Mouse (Mus musculus): ENCODE measurements around the gene Ppp1r10. TPM values are rescaled to one million over a fixed set of nuclear protein-coding genes. Genes with fewer than 3 reads are reported as not detected.

Gene Ppp1r10
- total and polyA plus RNA-seq, 3 experiments, result 14.5 to 70.3 (median 31.6) TPM

- Histone ChIP-seq H3K9ac (ENCODE audit: insufficient read depth, low read depth) (no peak overlapping the region), H3K4me2 (ENCODE audit: insufficient read depth, low read depth, poor library complexity, severe bottlenecking) (no peak overlapping the region), H3K4me1 (ENCODE audit: control insufficient read depth in 1 of 2, insufficient read depth in 2 of 2) (peaks cover 4 to 28% of the 10 kb centered on the region in 2 experiments; a peak in 3 of 4 replicates), H3K4me3 (replicated peaks in 1 of 3; ENCODE audit: low read depth in 2 of 3, low read length in 2 of 3, poor library complexity in 1 of 3) (no peak overlapping the region), H3K27me3 (replicated peaks) (no peaks in the 10 kb centered on the region), H3K36me3 (replicated peaks in 1 of 2; ENCODE audit: control insufficient read depth in 1 of 2, insufficient read depth in 1 of 2, low read length in 1 of 2) (peaks cover 28 to 57% of the 10 kb centered on the region in 2 experiments), H3K9me3 (replicated peaks; ENCODE audit: low read length) (no peaks in the 10 kb centered on the region), H3K79me2 (replicated peaks; ENCODE audit: control insufficient read depth, extremely low read depth, insufficient read depth, poor library complexity, severe bottlenecking) (peaks cover 40% of the 10 kb centered on the region), H3K27ac (ENCODE audit: insufficient read depth, low read depth) (no peak overlapping the region)
- TF ChIP-seq KAT2A (IDR thresholded peaks at IDR 0.05; ENCODE audit: insufficient replicate concordance, low read length) (no peak), NELFE (IDR thresholded peaks at IDR 0.05; ENCODE audit: low read depth, low read length) (no peak), PAX5 (IDR thresholded peaks at IDR 0.05; ENCODE audit: low read length) (no peak), MAX (IDR thresholded peaks at IDR 0.05; ENCODE audit: low read length) (no peak), BHLHE40 (IDR thresholded peaks at IDR 0.05; ENCODE audit: low read depth, low read length) (no peak), IRF4 (IDR thresholded peaks at IDR 0.05; ENCODE audit: low read depth, low read length) (no peak), TCF12 (IDR thresholded peaks at IDR 0.05; ENCODE audit: low read depth, low read length) (no peak), MAFK (IDR thresholded peaks at IDR 0.05; ENCODE audit: insufficient replicate concordance, low read length) (no peak)
- in situ Hi-C loops (cut with MboI; ENCODE audit: low pct_ligation_motif_present, low pct_unique_long_range_greater_than_20kb, low sequenced_read_pairs) (no loop called here), dilution Hi-C loops (cut with MboI; ENCODE audit: extremely low pct_ligation_motif_present, extremely low pct_unique_long_range_greater_than_20kb, low sequenced_read_pairs) (no loop called here)
- DNase-seq (ENCODE audit: extremely low read depth), result no peak
Measured at GRCm38 (mm10) chr17:35967621-35968020, 51.4 kb downstream of the Ppp1r10 start.

DNA sequence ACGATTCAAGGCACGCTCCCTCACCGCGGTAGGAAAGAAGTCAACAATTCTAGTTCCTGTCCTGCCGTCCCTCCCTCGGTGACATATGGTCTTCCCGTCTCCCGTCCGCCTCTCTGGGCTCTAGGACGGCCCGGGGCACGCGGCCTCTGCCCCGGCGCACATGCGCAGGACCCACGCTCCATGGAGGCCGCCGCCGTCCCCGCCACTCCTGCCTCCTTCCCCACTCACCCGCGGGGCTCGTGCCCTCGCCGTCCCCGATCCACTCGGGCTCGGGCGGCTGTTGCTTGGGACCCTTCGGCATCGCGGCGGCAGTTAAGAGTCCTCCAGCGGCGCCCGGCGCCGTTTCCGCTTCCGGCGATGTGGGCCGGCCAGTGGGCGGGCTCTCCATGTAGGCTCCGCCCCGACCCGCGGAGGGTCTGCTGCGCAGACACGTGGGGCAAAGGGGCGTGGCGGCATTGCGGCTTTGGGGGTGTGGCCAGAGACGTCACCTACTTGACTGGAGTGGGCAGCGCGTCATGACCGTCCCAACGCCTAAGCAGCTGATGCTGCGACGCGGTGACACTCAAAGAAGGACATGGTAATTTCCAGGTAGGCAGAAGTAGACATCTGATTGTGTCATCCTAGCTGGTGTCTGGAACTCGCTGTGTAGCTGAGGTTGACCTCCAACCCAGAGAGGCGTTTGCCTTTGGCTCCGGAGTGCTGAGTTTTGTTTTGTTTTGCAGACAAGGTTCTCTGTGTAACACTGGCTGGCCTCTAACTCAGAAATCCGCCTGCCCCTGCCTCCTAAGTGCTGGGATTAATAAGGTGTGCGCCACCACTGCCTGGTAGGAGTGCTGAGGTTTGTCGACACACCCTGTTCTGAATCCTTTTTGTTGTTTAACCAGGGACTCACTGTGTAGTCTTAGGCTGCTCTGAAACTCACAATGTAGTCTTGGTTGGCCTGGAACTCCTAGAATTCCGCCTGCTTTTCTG is 53.5 kb downstream of the Ppp1r10 start, which contains the start of gene Abcf1:
Gene Abcf1, minus strand, starts transcription at position 344 of the 972 bp plus-strand sequence.
- H3K9ac ChIP-seq (ENCODE audit: insufficient read depth, low read depth), result peak within 1 kb of the TSS; percentile 54
- peaks cover 4 to 28% of the 10 kb centered on the region in 2 experiments; a peak in 3 of 4 replicates for H3K4me1 ChIP-seq (ENCODE audit: control insufficient read depth in 1 of 2, insufficient read depth in 2 of 2)
- dilution Hi-C loops (cut with MboI; ENCODE audit: extremely low pct_ligation_motif_present, extremely low pct_unique_long_range_greater_than_20kb, low sequenced_read_pairs), result no loop called here
- no peak for TF ChIP-seq ZKSCAN1 (IDR thresholded peaks at IDR 0.05; ENCODE audit: borderline replicate concordance, low read depth, low read length)
- no peak for TF ChIP-seq CHD1 (IDR thresholded peaks at IDR 0.05; ENCODE audit: low read depth, low read length)
- peak; percentile 84; the same call in 1 of the 2 replicates for TF ChIP-seq MAX (IDR thresholded peaks at IDR 0.05; ENCODE audit: low read length)
- peak; percentile 93 for TF ChIP-seq SIN3A (IDR thresholded peaks at IDR 0.05; ENCODE audit: low read length)
- TF ChIP-seq MEF2A (IDR thresholded peaks at IDR 0.05; ENCODE audit: borderline replicate concordance, low read depth, low read length), result no peak
- TF ChIP-seq TBP (conservative IDR thresholded peaks at IDR 0.05; ENCODE audit: low read depth, low read length), result 0 out of 2 replicates have a peak, but pooled peaks have one; percentile 50
- no peak for TF ChIP-seq GABPA (IDR thresholded peaks at IDR 0.05; ENCODE audit: insufficient replicate concordance, low read depth, low read length)
- TF ChIP-seq EP300 (IDR thresholded peaks at IDR 0.05; ENCODE audit: low read length), result no peak
- no peak for TF ChIP-seq PAX5 (IDR thresholded peaks at IDR 0.05; ENCODE audit: low read length)
- peak; percentile 91 for TF ChIP-seq ELF1 (IDR thresholded peaks at IDR 0.05; ENCODE audit: low read depth, low read length)
- TF ChIP-seq MXI1 (IDR thresholded peaks at IDR 0.05; ENCODE audit: low read depth, low read length), result peak; percentile 95
- no peak for TF ChIP-seq JUND (conservative IDR thresholded peaks at IDR 0.05; ENCODE audit: low read depth, low read length)
- no peak for TF ChIP-seq CHD2 (IDR thresholded peaks at IDR 0.05; ENCODE audit: low read length)
- peak; percentile 69 for TF ChIP-seq TCF12 (IDR thresholded peaks at IDR 0.05; ENCODE audit: low read depth, low read length)
- peak; percentile 69; the same call in 1 of the 2 replicates for TF ChIP-seq POLR2AphosphoS2 (IDR thresholded peaks at IDR 0.05; ENCODE audit: low read depth, low read length)
- peak; percentile 87 for TF ChIP-seq USF1 (IDR thresholded peaks at IDR 0.05; ENCODE audit: low read depth, low read length)
- TF ChIP-seq POLR2A (IDR thresholded peaks at IDR 0.05; ENCODE audit: low read depth, low read length), result peak; percentile 97
- no peak for TF ChIP-seq E2F4 (IDR thresholded peaks at IDR 0.05; ENCODE audit: insufficient replicate concordance, low read depth, low read length)
- TF ChIP-seq JUN (IDR thresholded peaks at IDR 0.05; ENCODE audit: insufficient read depth, low read depth, low read length), result no peak
- no peak for TF ChIP-seq SMC3 (IDR thresholded peaks at IDR 0.05; ENCODE audit: low read depth, low read length)
- peak; percentile 51; the same call in 1 of the 2 replicates for TF ChIP-seq MYC (IDR thresholded peaks at IDR 0.05; ENCODE audit: low read depth, low read length)
- TF ChIP-seq NELFE (IDR thresholded peaks at IDR 0.05; ENCODE audit: low read depth, low read length), result peak; percentile 92
- TF ChIP-seq ZC3H11A (IDR thresholded peaks at IDR 0.05; ENCODE audit: low read depth, low read length), result no peak
- no peak for TF ChIP-seq ZNF384 (IDR thresholded peaks at IDR 0.05; ENCODE audit: low read depth, low read length)
- TF ChIP-seq CTCF (conservative IDR thresholded peaks at IDR 0.05 in 1 of 2, IDR thresholded peaks at IDR 0.05 in 1 of 2; ENCODE audit: low read depth in 2 of 2, low read length in 2 of 2), result no peak
- peak; percentile 43; the same call in 1 of the 2 replicates for TF ChIP-seq UBTF (IDR thresholded peaks at IDR 0.05; ENCODE audit: low read depth, low read length)

More for the DNA sequence above, 53.5 kb downstream of the Ppp1r10 start, which contains the start of gene Abcf1:
- H3K27me3 ChIP-seq (replicated peaks), result no peaks in the 10 kb centered on the region
- H3K79me2 ChIP-seq (replicated peaks; ENCODE audit: control insufficient read depth, extremely low read depth, insufficient read depth, poor library complexity, severe bottlenecking), result peaks cover 40% of the 10 kb centered on the region
- peak within 1 kb of the TSS; percentile 100 for H3K4me2 ChIP-seq (ENCODE audit: insufficient read depth, low read depth, poor library complexity, severe bottlenecking)
- H3K27ac ChIP-seq (ENCODE audit: insufficient read depth, low read depth), result peak within 1 kb of the TSS; percentile 24; the same call in 1 of the 2 replicates
- in situ Hi-C loops (cut with MboI; ENCODE audit: low pct_ligation_motif_present, low pct_unique_long_range_greater_than_20kb, low sequenced_read_pairs), result no loop called here
- H3K4me3 ChIP-seq (replicated peaks in 1 of 3; ENCODE audit: low read depth in 2 of 3, low read length in 2 of 3, poor library complexity in 1 of 3), result peak within 1 kb of the TSS; percentile 75 to 96 (median 90)
- H3K36me3 ChIP-seq (replicated peaks in 1 of 2; ENCODE audit: control insufficient read depth in 1 of 2, insufficient read depth in 1 of 2, low read length in 1 of 2), result peaks cover 23 to 53% of the 10 kb centered on the region in 2 experiments
- peak; percentile 96 for DNase-seq (ENCODE audit: extremely low read depth)
- no peaks in the 10 kb centered on the region for H3K9me3 ChIP-seq (replicated peaks; ENCODE audit: low read length)

All from CH12.LX (cell line).